ENCODE assay signal across 8 mouse cellular contexts in genomic region chr16:35627992-35628607, GRCm38 (mm10).
DNase-seq lines count a peak whose midpoint lies in the region; ATAC-seq and TF ChIP-seq lines count a peak whose summit lies in the region.
"Had no signal": no experiment of that assay in that cellular context is flagged by ENCODE, and none has a peak within 500 bp of the region (broad histone marks: within the 10 kb centered on the region; RNA-seq: fewer than 3 reads in every experiment).

No protein-coding gene starts in this region.

- no peaks in the 10 kb centered on the region for H3K36me3 ChIP-seq in intestine, embryonic 14.5 days (ENCODE audit: control insufficient read depth, insufficient read depth, low read length)
- H3K36me3 ChIP-seq in midbrain, embryonic 13.5 days = peaks cover 31% of the 10 kb centered on the region
- no peaks in the 10 kb centered on the region for H3K36me3 ChIP-seq in spleen, adult 2 months (ENCODE audit: control insufficient read depth, insufficient read depth, low read length)
- H3K36me3 ChIP-seq: limb, embryonic 15.5 days had no signal

- peaks cover 11% of the 10 kb centered on the region for H3K4me1 ChIP-seq in intestine, embryonic 14.5 days (replicated peaks; ENCODE audit: control insufficient read depth, insufficient read depth, low read length)
- peaks cover 43% of the 10 kb centered on the region for H3K4me1 ChIP-seq in midbrain, embryonic 13.5 days (replicated peaks)
- H3K4me1 ChIP-seq in spleen, adult 2 months (ENCODE audit: control insufficient read depth, insufficient read depth, insufficient read length) = no peaks in the 10 kb centered on the region

- WGBS in intestine, embryonic 14.5 days = 41% methylated on average over 10 of the region's 10 CpGs
- WGBS in midbrain, embryonic 13.5 days = 38% methylated on average over 10 of the region's 10 CpGs
- 42% methylated on average over 10 of the region's 10 CpGs for WGBS in spleen, adult 2 months

- no peak overlapping the region for H3K4me2 ChIP-seq in intestine, embryonic 14.5 days (ENCODE audit: low read length)
- no peak overlapping the region for H3K4me2 ChIP-seq in midbrain, embryonic 13.5 days (replicated peaks)
- H3K4me2 ChIP-seq: limb, embryonic 15.5 days had no signal

- H3K4me3 ChIP-seq in intestine, embryonic 14.5 days (ENCODE audit: low read depth, low read length) = no peak overlapping the region
- H3K4me3 ChIP-seq in left cerebral cortex, adult 2 months = no peak overlapping the region
- no peak overlapping the region for H3K4me3 ChIP-seq in midbrain, embryonic 13.5 days (replicated peaks)
- H3K4me3 ChIP-seq in spleen, adult 2 months (ENCODE audit: extremely low read depth, insufficient read depth, insufficient read length) = no peak overlapping the region
- H3K4me3 ChIP-seq: limb, embryonic 15.5 days had no signal

- intact Hi-C loops in left cerebral cortex, adult 2 months (cut with DNase I) = loop anchor here (1.0 to 5.0 kb wide), 3 partner anchors 88 to 311 kb away; partner anchors contain the start of gene Sec22a

- H3K9ac ChIP-seq in intestine, embryonic 14.5 days (ENCODE audit: low read length) = no peak overlapping the region
- H3K9ac ChIP-seq in midbrain, embryonic 13.5 days (replicated peaks) = no peak overlapping the region
- H3K9ac ChIP-seq: limb, embryonic 15.5 days had no signal

- peak; percentile 95 for TF ChIP-seq CTCF in left cerebral cortex, adult 2 months (IDR thresholded peaks at IDR 0.05)
- peak; percentile 84 for TF ChIP-seq CTCF in spleen, adult 2 months (IDR thresholded peaks at IDR 0.05; ENCODE audit: extremely low read depth, insufficient read depth, insufficient read length, insufficient replicate concordance)

- ATAC-seq in intestine, embryonic 14.5 days (replicated peaks; ENCODE audit: low FRiP score, low TSS enrichment, low read depth) = 0 out of 2 replicates have a peak, but pooled peaks have one; percentile 58
- ATAC-seq in midbrain, embryonic 13.5 days = peak; percentile 57

- no peaks in the 10 kb centered on the region for H3K9me3 ChIP-seq in intestine, embryonic 14.5 days (ENCODE audit: control insufficient read depth, low read length)
- no peaks in the 10 kb centered on the region for H3K9me3 ChIP-seq in midbrain, embryonic 13.5 days
- H3K9me3 ChIP-seq: limb, embryonic 15.5 days had no signal

- peak; percentile 78 to 92 for DNase-seq in adrenal gland, adult (ENCODE audit: inconsistent age in 2 of 2, low spot score in 1 of 2)
- DNase-seq in cerebellum, postnatal 10 days = peak; percentile 96 to 97
- peak; percentile 71 for DNase-seq in gastrocnemius, adult 18-20 months (ENCODE audit: low spot score)
- DNase-seq in intestine, embryonic 14.5 days (ENCODE audit: low spot score) = peak; percentile 90
- DNase-seq in left cerebral cortex, adult 2 months (ENCODE audit: extremely low spot score in 1 of 2, low spot score in 2 of 2) = peak; percentile 63 to 84
- peak in 1 of 2 experiments; percentile 47 for DNase-seq in spleen, adult 2 months (ENCODE audit: low read depth in 1 of 2, low spot score in 2 of 2)

- H3K27me3 ChIP-seq in intestine, embryonic 14.5 days (replicated peaks; ENCODE audit: control insufficient read depth, insufficient read depth, low read length) = no peaks in the 10 kb centered on the region
- H3K27me3 ChIP-seq in midbrain, embryonic 13.5 days = no peaks in the 10 kb centered on the region
- no peaks in the 10 kb centered on the region for H3K27me3 ChIP-seq in spleen, adult 2 months (ENCODE audit: control insufficient read depth, insufficient read depth, low read length)
- H3K27me3 ChIP-seq: limb, embryonic 15.5 days had no signal

- no peak overlapping the region for H3K27ac ChIP-seq in intestine, embryonic 14.5 days (ENCODE audit: low read depth)
- no peak overlapping the region for H3K27ac ChIP-seq in left cerebral cortex, adult 2 months
- H3K27ac ChIP-seq in midbrain, embryonic 13.5 days = no peak overlapping the region
- no peak overlapping the region for H3K27ac ChIP-seq in spleen, adult 2 months (ENCODE audit: insufficient read depth, low read length)
- H3K27ac ChIP-seq: limb, embryonic 15.5 days had no signal

- no peak for TF ChIP-seq POLR2A in spleen, adult 2 months (IDR thresholded peaks at IDR 0.05; ENCODE audit: low read depth, low read length)
